Mouse (Mus musculus): ENCODE results near the gene Cplx1. TPM values are rescaled to one million over a fixed set of nuclear protein-coding genes. Genes with fewer than 3 reads are reported as not detected.

The Cplx1 gene
- polyA plus RNA-seq, 1 experiment: 0.69 TPM

- no peaks in the 10 kb centered on the region for H3K4me1 ChIP-seq (ENCODE audit: control insufficient read depth, insufficient read depth, low read length)
- TF ChIP-seq POLR2A (IDR thresholded peaks at IDR 0.05; ENCODE audit: control insufficient read depth, low read depth, low read length) (no peak), CTCF (IDR thresholded peaks at IDR 0.05; ENCODE audit: control insufficient read depth, insufficient read depth, insufficient replicate concordance, low read depth, low read length) (no peak)
These were observed 14.5 kb upstream of the Cplx1 start for GRCm38 (mm10) chr5:108564346-108564745.

GRCm38 (mm10) chr5:108562483-108562882 is 12.7 kb upstream of the Cplx1 start:
- Histone ChIP-seq H3K36me3 (ENCODE audit: control insufficient read depth, insufficient read depth, low read length) (no peaks in the 10 kb centered on the region), H3K4me3 (ENCODE audit: control insufficient read depth, low read depth, low read length) (no peak overlapping the region), H3K27ac (ENCODE audit: control insufficient read depth, insufficient read depth, low read depth, low read length) (no peak overlapping the region), H3K27me3 (ENCODE audit: control insufficient read depth, insufficient read depth, low read length) (no peaks in the 10 kb centered on the region), H3K4me1 (ENCODE audit: control insufficient read depth, insufficient read depth, low read length) (no peaks in the 10 kb centered on the region)
- no peak for TF ChIP-seq CTCF (IDR thresholded peaks at IDR 0.05; ENCODE audit: control insufficient read depth, insufficient read depth, insufficient replicate concordance, low read depth, low read length)
- no peak for TF ChIP-seq POLR2A (IDR thresholded peaks at IDR 0.05; ENCODE audit: control insufficient read depth, low read depth, low read length)

More at GRCm38 (mm10) chr5:108564346-108564745, 14.5 kb upstream of the Cplx1 start:
- no peaks in the 10 kb centered on the region for H3K27me3 ChIP-seq (ENCODE audit: control insufficient read depth, insufficient read depth, low read length)
- no peaks in the 10 kb centered on the region for H3K36me3 ChIP-seq (ENCODE audit: control insufficient read depth, insufficient read depth, low read length)
- H3K27ac ChIP-seq (ENCODE audit: control insufficient read depth, insufficient read depth, low read depth, low read length): no peak overlapping the region
- H3K4me3 ChIP-seq (ENCODE audit: control insufficient read depth, low read depth, low read length): no peak overlapping the region

GRCm38 (mm10) chr5:108556986-108557385 is 7.2 kb upstream of the Cplx1 start:
- H3K27ac ChIP-seq (ENCODE audit: control insufficient read depth, insufficient read depth, low read depth, low read length): no peak overlapping the region
- H3K36me3 ChIP-seq (ENCODE audit: control insufficient read depth, insufficient read depth, low read length): no peaks in the 10 kb centered on the region
- no peaks in the 10 kb centered on the region for H3K4me1 ChIP-seq (ENCODE audit: control insufficient read depth, insufficient read depth, low read length)
- no peak overlapping the region for H3K4me3 ChIP-seq (ENCODE audit: control insufficient read depth, low read depth, low read length)
- H3K27me3 ChIP-seq (ENCODE audit: control insufficient read depth, insufficient read depth, low read length): no peaks in the 10 kb centered on the region
- TF ChIP-seq CTCF (IDR thresholded peaks at IDR 0.05; ENCODE audit: control insufficient read depth, insufficient read depth, insufficient replicate concordance, low read depth, low read length): no peak
- no peak for TF ChIP-seq POLR2A (IDR thresholded peaks at IDR 0.05; ENCODE audit: control insufficient read depth, low read depth, low read length)

GRCm38 (mm10) chr5:108554041-108554440 is 4.2 kb upstream of the Cplx1 start:
- H3K4me1 ChIP-seq (ENCODE audit: control insufficient read depth, insufficient read depth, low read length): peaks cover 8% of the 10 kb centered on the region
- no peak overlapping the region for H3K4me3 ChIP-seq (ENCODE audit: control insufficient read depth, low read depth, low read length)
- H3K27ac ChIP-seq (ENCODE audit: control insufficient read depth, insufficient read depth, low read depth, low read length): no peak overlapping the region
- no peaks in the 10 kb centered on the region for H3K27me3 ChIP-seq (ENCODE audit: control insufficient read depth, insufficient read depth, low read length)
- no peaks in the 10 kb centered on the region for H3K36me3 ChIP-seq (ENCODE audit: control insufficient read depth, insufficient read depth, low read length)
- TF ChIP-seq CTCF (IDR thresholded peaks at IDR 0.05; ENCODE audit: control insufficient read depth, insufficient read depth, insufficient replicate concordance, low read depth, low read length) (no peak), POLR2A (IDR thresholded peaks at IDR 0.05; ENCODE audit: control insufficient read depth, low read depth, low read length) (no peak)

GRCm38 (mm10) chr5:108550207-108550594 is 377 bp upstream of the Cplx1 start:
- H3K4me3 ChIP-seq (ENCODE audit: control insufficient read depth, low read depth, low read length): peak overlapping the region; percentile 2; the same call in 1 of the 2 replicates

GRCm38 (mm10) chr5:108549137-108549488 is 711 bp downstream of the Cplx1 start:
- Histone ChIP-seq H3K27me3 (ENCODE audit: control insufficient read depth, insufficient read depth, low read length) (no peaks in the 10 kb centered on the region), H3K4me3 (ENCODE audit: control insufficient read depth, low read depth, low read length) (no peak overlapping the region), H3K27ac (ENCODE audit: control insufficient read depth, insufficient read depth, low read depth, low read length) (no peak overlapping the region), H3K4me1 (ENCODE audit: control insufficient read depth, insufficient read depth, low read length) (peaks cover 8% of the 10 kb centered on the region), H3K36me3 (ENCODE audit: control insufficient read depth, insufficient read depth, low read length) (no peaks in the 10 kb centered on the region)
- TF ChIP-seq CTCF (IDR thresholded peaks at IDR 0.05; ENCODE audit: control insufficient read depth, insufficient read depth, insufficient replicate concordance, low read depth, low read length) (no peak), POLR2A (IDR thresholded peaks at IDR 0.05; ENCODE audit: control insufficient read depth, low read depth, low read length) (no peak)

More at GRCm38 (mm10) chr5:108550207-108550594, 377 bp upstream of the Cplx1 start:
- no peaks in the 10 kb centered on the region for H3K27me3 ChIP-seq (ENCODE audit: control insufficient read depth, insufficient read depth, low read length)
- H3K4me1 ChIP-seq (ENCODE audit: control insufficient read depth, insufficient read depth, low read length): peaks cover 8% of the 10 kb centered on the region
- TF ChIP-seq CTCF (IDR thresholded peaks at IDR 0.05; ENCODE audit: control insufficient read depth, insufficient read depth, insufficient replicate concordance, low read depth, low read length) (no peak), POLR2A (IDR thresholded peaks at IDR 0.05; ENCODE audit: control insufficient read depth, low read depth, low read length) (no peak)
- H3K36me3 ChIP-seq (ENCODE audit: control insufficient read depth, insufficient read depth, low read length): no peaks in the 10 kb centered on the region
- no peak overlapping the region for H3K27ac ChIP-seq (ENCODE audit: control insufficient read depth, insufficient read depth, low read depth, low read length)

GRCm38 (mm10) chr5:108547636-108548035 is 2.2 kb downstream of the Cplx1 start:
- Histone ChIP-seq H3K27ac (ENCODE audit: control insufficient read depth, insufficient read depth, low read depth, low read length) (no peak overlapping the region), H3K4me1 (ENCODE audit: control insufficient read depth, insufficient read depth, low read length) (peaks cover 8% of the 10 kb centered on the region), H3K27me3 (ENCODE audit: control insufficient read depth, insufficient read depth, low read length) (no peaks in the 10 kb centered on the region), H3K36me3 (ENCODE audit: control insufficient read depth, insufficient read depth, low read length) (no peaks in the 10 kb centered on the region), H3K4me3 (ENCODE audit: control insufficient read depth, low read depth, low read length) (no peak overlapping the region)
- TF ChIP-seq POLR2A (IDR thresholded peaks at IDR 0.05; ENCODE audit: control insufficient read depth, low read depth, low read length) (no peak), CTCF (IDR thresholded peaks at IDR 0.05; ENCODE audit: control insufficient read depth, insufficient read depth, insufficient replicate concordance, low read depth, low read length) (no peak)
